Mouse (Mus musculus) T-helper 17 cell (primary cell): ENCODE data around the gene Rassf9.

ENCODE experiments used
- in situ Hi-C, 2 experiments: fragments of 300-600 bp; cut with MboI, MseI; formaldehyde crosslinking; loops; 1 replicate in 1 of 2; 2 replicates in 1 of 2; pipeline ENCODE4 v1.15.1; 2025; ENCODE audit warnings: high pct_unique_total_duplicates in 2 of 2

Gene Rassf9

GRCm38 (mm10) chr10:102511807-102512461 is at the start of gene Rassf9:
Gene Rassf9 (plus strand): TSS chr10:102512222.
- in situ Hi-C loops = no loop called here

GRCm38 (mm10) chr10:102469412-102469811 is 42.6 kb upstream of the Rassf9 start:
- in situ Hi-C loops = no loop called here

GRCm38 (mm10) chr10:102490386-102490785 is 21.6 kb upstream of the Rassf9 start, which contains the start of gene Nts:
Gene Nts (minus strand): TSS chr10:102490486.
- in situ Hi-C loops = no loop called here

- in situ Hi-C loops = no loop called here
Observed at GRCm38 (mm10) chr10:102491792-102492191, 20.2 kb upstream of the Rassf9 start.

- in situ Hi-C loops = no loop called here
Observed at GRCm38 (mm10) chr10:102498754-102499153, 13.3 kb upstream of the Rassf9 start.

GRCm38 (mm10) chr10:102507386-102507785 is 4.6 kb upstream of the Rassf9 start:
- in situ Hi-C loops = no loop called here

GRCm38 (mm10) chr10:102511461-102511806 is 588 bp upstream of the Rassf9 start:
- in situ Hi-C loops = no loop called here

GRCm38 (mm10) chr10:102514159-102514558 is 2.1 kb downstream of the Rassf9 start:
- in situ Hi-C loops = no loop called here

GRCm38 (mm10) chr10:102527901-102528300 is 15.9 kb downstream of the Rassf9 start:
- in situ Hi-C loops = no loop called here

GRCm38 (mm10) chr10:102553941-102554340 is 41.9 kb downstream of the Rassf9 start:
- in situ Hi-C loops = no loop called here

GRCm38 (mm10) chr10:102562488-102562887 is 50.5 kb downstream of the Rassf9 start:
- in situ Hi-C loops = no loop called here

GRCm38 (mm10) chr10:102577970-102578369 is 65.9 kb downstream of the Rassf9 start:
- in situ Hi-C loops = no loop called here

GRCm38 (mm10) chr10:102594306-102594705 is 82.3 kb downstream of the Rassf9 start:
- in situ Hi-C loops = no loop called here
